Mouse (Mus musculus) testis, adult 2 months (tissue): ENCODE measurements at regions not wholly inside any gene's neighbourhood (a gene's known extent, or its start where the extent isn't known, plus 50 kb on each side); places are given as distances from the start of the nearest gene placed in this dataset.

Source experiments
- CTCF ChIP-seq: fragments of 200-500 bp; IDR thresholded peaks from 2 replicates; pipeline ENCODE4 v1.5.1; 2012; ENCODE audit warnings: low read depth, mild to moderate bottlenecking, inconsistent platforms, low read length, moderate library complexity; ENCODE audit not compliant: control insufficient read depth, insufficient read depth, insufficient replicate concordance
- POLR2A ChIP-seq: fragments of 200-500 bp; IDR thresholded peaks from 2 replicates; pipeline ENCODE4 v1.6.1; 2012; ENCODE audit warnings: low read depth, mild to moderate bottlenecking, inconsistent platforms, low read length, moderate library complexity; ENCODE audit not compliant: control insufficient read depth

- no peak for TF ChIP-seq CTCF
- no peak for TF ChIP-seq POLR2A
Observed at GRCm38 (mm10) chr19:14678584-14678983, 80.7 kb upstream of the Tle4 start.
